Mouse (Mus musculus) E14TG2a.4 (cell line): Measurements from ENCODE around the gene Trim40.

Experiments
- H3K27me3 ChIP-seq: 2 replicates; pipeline ENCODE4 v1.6.1; 2014; ENCODE audit warnings: low read length, control low read depth; ENCODE audit not compliant: insufficient read depth
- H3K36me3 ChIP-seq: 2 replicates; pipeline ENCODE4 v1.6.1; 2014; ENCODE audit warnings: low read length, control low read depth; ENCODE audit not compliant: insufficient read depth
- H3K4me1 ChIP-seq: replicated peaks from 2 replicates; pipeline ENCODE4 v1.6.1; 2014; ENCODE audit warnings: low read depth, low read length, control low read depth
- H3K4me3 ChIP-seq: replicated peaks from 2 replicates; pipeline ENCODE4 v1.5.1; 2014; ENCODE audit warnings: mild to moderate bottlenecking, low read length
- H3K9me3 ChIP-seq: 2 replicates; pipeline ENCODE4 v1.6.1; 2014; ENCODE audit warnings: low read length, control low read depth
- CTCF ChIP-seq: conservative IDR thresholded peaks from 2 replicates; pipeline ENCODE4 v1.5.1; 2014; ENCODE audit warnings: low read length
- NANOG ChIP-seq: IDR thresholded peaks from 2 replicates; pipeline ENCODE4 v1.6.1; 2014; ENCODE audit warnings: borderline replicate concordance, low read length, mixed read lengths
- POU5F1 ChIP-seq: IDR thresholded peaks from 2 replicates; pipeline ENCODE4 v1.6.1; 2014; ENCODE audit warnings: low read length, borderline replicate concordance

Trim40 gene

GRCm38 (mm10) chr17:36922715-36923114 lies 32.8 kb upstream of the Trim40 start:
- Histone ChIP-seq H3K27me3 (no peaks in the 10 kb centered on the region), H3K4me1 (peaks cover 42% of the 10 kb centered on the region), H3K9me3 (no peaks in the 10 kb centered on the region), H3K36me3 (no peaks in the 10 kb centered on the region), H3K4me3 (peak overlapping the region; percentile 74)
- no peak for TF ChIP-seq POU5F1
- no peak for TF ChIP-seq CTCF
- TF ChIP-seq NANOG, result no peak

- H3K9me3 ChIP-seq, result no peaks in the 10 kb centered on the region
- peaks cover 52% of the 10 kb centered on the region for H3K4me1 ChIP-seq
- no peak for TF ChIP-seq NANOG
- no peak for TF ChIP-seq CTCF
- no peak for TF ChIP-seq POU5F1
Measured at GRCm38 (mm10) chr17:36920239-36920638, 30.3 kb upstream of the Trim40 start.

GRCm38 (mm10) chr17:36915076-36915475 lies 25.2 kb upstream of the Trim40 start:
- H3K4me1 ChIP-seq, result peaks cover 26% of the 10 kb centered on the region
- H3K9me3 ChIP-seq, result no peaks in the 10 kb centered on the region
- no peak overlapping the region for H3K4me3 ChIP-seq
- TF ChIP-seq CTCF (peak; percentile 77), POU5F1 (no peak), NANOG (no peak)
- H3K36me3 ChIP-seq, result no peaks in the 10 kb centered on the region
- no peaks in the 10 kb centered on the region for H3K27me3 ChIP-seq

More at GRCm38 (mm10) chr17:36920239-36920638, 30.3 kb upstream of the Trim40 start:
- Histone ChIP-seq H3K4me3 (peak overlapping the region; percentile 61), H3K36me3 (no peaks in the 10 kb centered on the region), H3K27me3 (no peaks in the 10 kb centered on the region)

DNA sequence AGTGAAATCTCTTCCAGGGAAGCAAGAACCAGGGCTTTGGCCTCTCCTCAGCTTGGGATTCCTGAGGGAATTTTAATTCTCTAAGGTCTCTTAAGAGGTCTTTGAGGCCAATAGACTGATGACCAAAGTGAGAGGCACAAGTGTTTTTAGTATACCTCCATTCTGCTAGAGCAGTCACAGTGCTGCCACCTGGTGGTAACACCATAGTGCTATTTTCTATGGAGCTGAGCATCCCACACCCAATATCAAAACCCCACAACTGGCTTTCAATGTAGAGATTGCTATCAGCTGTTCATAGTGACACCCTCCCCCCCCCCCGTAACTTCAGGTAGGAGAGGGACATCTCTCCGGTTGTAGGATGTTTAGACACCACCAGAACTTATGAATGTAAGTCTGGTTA lies 24.2 kb upstream of the Trim40 start:
- H3K4me1 ChIP-seq, result peaks cover 26% of the 10 kb centered on the region
- TF ChIP-seq POU5F1 (no peak), CTCF (peak; percentile 55)
- no peaks in the 10 kb centered on the region for H3K36me3 ChIP-seq
- H3K9me3 ChIP-seq, result no peaks in the 10 kb centered on the region
- H3K4me3 ChIP-seq, result no peak overlapping the region
- no peaks in the 10 kb centered on the region for H3K27me3 ChIP-seq

DNA sequence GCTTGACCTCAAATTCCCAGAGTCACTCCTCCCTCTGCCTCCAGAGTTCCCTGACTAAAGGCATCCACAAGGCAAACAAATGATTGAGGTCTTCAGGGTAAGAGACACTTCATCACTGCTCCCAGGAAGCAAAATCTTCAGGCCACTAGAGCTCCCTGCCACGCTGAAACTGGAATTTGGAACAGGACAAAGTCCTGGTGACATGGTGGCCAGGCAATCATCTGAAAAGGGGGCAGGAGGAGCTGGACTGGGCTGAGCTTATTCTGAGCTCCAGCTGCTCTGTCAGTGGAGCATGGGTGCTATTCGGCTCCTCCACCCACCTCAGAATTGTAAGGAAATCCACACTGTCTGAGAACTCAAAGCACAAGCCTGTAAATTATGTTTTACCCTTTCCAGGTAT lies 22.1 kb upstream of the Trim40 start:
- no peak for TF ChIP-seq CTCF
- no peak for TF ChIP-seq NANOG
- TF ChIP-seq POU5F1, result no peak
- Histone ChIP-seq H3K4me3 (no peak overlapping the region), H3K9me3 (no peaks in the 10 kb centered on the region), H3K4me1 (peaks cover 30% of the 10 kb centered on the region), H3K36me3 (no peaks in the 10 kb centered on the region), H3K27me3 (no peaks in the 10 kb centered on the region)

DNA sequence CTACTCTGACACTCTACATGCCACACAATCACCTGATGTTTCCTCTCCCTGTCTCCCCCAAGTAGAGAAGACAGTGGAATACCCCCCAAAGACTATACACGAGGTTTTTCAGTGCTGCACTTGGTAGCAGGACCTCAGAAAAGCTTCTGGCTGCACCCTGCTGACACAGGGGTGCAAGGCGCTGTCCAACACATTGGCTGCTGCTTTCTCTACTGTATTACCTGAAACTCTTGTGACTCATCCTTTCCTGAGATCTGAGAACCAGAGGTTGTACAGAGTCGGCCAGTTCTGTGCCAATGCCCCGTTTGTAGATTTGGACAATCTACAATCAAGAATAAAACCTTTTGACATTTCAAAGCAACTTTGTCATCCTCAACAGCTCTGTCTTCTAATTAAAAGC lies 19.9 kb upstream of the Trim40 start:
- Histone ChIP-seq H3K4me1 (peaks cover 14% of the 10 kb centered on the region), H3K9me3 (no peaks in the 10 kb centered on the region), H3K36me3 (no peaks in the 10 kb centered on the region), H3K4me3 (no peak overlapping the region), H3K27me3 (no peaks in the 10 kb centered on the region)
- TF ChIP-seq POU5F1, result no peak
- no peak for TF ChIP-seq NANOG
- TF ChIP-seq CTCF, result no peak

DNA sequence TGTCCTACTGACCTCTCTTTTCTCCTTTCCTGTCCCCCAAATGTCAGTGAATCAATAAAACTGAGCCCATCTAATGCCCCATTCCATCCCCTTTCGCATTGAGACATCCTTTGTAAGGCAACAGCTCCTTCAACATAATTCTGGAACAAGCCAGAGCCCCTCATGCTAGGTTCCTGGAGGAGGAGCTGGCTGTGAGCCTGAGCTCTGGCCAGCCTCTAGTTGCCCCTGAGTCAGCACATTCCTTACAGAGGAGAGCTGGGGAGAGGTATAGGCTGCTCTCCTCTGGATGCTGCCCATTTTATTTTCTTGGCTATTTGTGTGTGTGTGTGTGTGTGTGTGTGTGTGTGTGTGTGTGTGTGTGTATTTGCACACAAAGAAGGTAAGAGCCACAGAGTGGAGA lies 18.3 kb upstream of the Trim40 start:
- Histone ChIP-seq H3K27me3 (no peaks in the 10 kb centered on the region), H3K36me3 (no peaks in the 10 kb centered on the region), H3K9me3 (no peaks in the 10 kb centered on the region), H3K4me1 (peaks cover 16% of the 10 kb centered on the region), H3K4me3 (no peak overlapping the region)
- TF ChIP-seq CTCF, result no peak
- TF ChIP-seq NANOG, result no peak
- no peak for TF ChIP-seq POU5F1

DNA sequence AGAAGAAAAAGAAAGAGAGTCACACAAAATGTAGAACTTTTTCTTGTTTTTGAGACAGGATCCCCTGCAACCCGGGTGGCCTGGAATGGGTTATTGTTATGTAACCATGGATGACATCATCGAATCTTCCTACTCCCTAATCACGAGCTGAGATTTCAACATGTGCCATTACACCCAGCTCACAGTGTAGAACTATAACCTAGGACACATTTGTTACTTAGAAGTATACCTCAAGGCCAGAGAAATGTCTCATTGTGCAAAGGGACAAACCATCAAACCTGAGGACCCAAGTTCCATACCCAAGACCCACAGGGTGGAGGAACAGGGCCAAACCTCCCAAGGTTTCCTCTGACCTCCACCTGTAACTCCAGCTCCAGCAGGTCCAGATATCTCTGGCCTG lies 13.7 kb upstream of the Trim40 start:
- TF ChIP-seq CTCF (no peak), POU5F1 (no peak), NANOG (no peak)
- no peaks in the 10 kb centered on the region for H3K36me3 ChIP-seq

GRCm38 (mm10) chr17:36900691-36901090 lies 10.8 kb upstream of the Trim40 start:
- no peak for TF ChIP-seq POU5F1
- TF ChIP-seq NANOG, result no peak
- TF ChIP-seq CTCF, result no peak
- H3K9me3 ChIP-seq, result no peaks in the 10 kb centered on the region
- H3K4me1 ChIP-seq, result peaks cover 25% of the 10 kb centered on the region
- H3K4me3 ChIP-seq, result no peak overlapping the region
- H3K27me3 ChIP-seq, result no peaks in the 10 kb centered on the region
- no peaks in the 10 kb centered on the region for H3K36me3 ChIP-seq

More for the DNA sequence above, 13.7 kb upstream of the Trim40 start:
- Histone ChIP-seq H3K27me3 (no peaks in the 10 kb centered on the region), H3K4me1 (peaks cover 21% of the 10 kb centered on the region), H3K4me3 (no peak overlapping the region), H3K9me3 (no peaks in the 10 kb centered on the region)
